31 mouse cellular contexts compared by ENCODE assay signal in genomic region chr2:4950986-4951385, GRCm38 (mm10). TPM values are rescaled to one million over a fixed set of nuclear protein-coding genes. Genes with fewer than 3 reads are reported as not detected.
"Had no signal": no experiment of that assay in that cellular context is flagged by ENCODE, and none has a peak within 500 bp of the region (broad histone marks: within the 10 kb centered on the region; RNA-seq: fewer than 3 reads in every experiment).

No protein-coding gene starts in this region.

- H3K36me3 ChIP-seq: hindbrain, embryonic 10.5 days; hindbrain, embryonic 12.5 days; intestine, embryonic 15.5 days; limb, embryonic 13.5 days; limb, embryonic 15.5 days; liver, embryonic 12.5 days had no signal

- H3K9me3 ChIP-seq: hindbrain, embryonic 10.5 days; intestine, embryonic 15.5 days; limb, embryonic 15.5 days; liver, embryonic 12.5 days had no signal

- H3K27me3 ChIP-seq: hindbrain, embryonic 12.5 days; intestine, embryonic 15.5 days; limb, embryonic 13.5 days; limb, embryonic 15.5 days; liver, embryonic 12.5 days had no signal

- ATAC-seq: hindbrain, embryonic 16.5 days; inflammation-experienced regulatory T-cells, adult 6 months; intestine, embryonic 15.5 days; intestine, postnatal 0 days; liver, embryonic 12.5 days had no signal

- H3K4me1 ChIP-seq: hindbrain, embryonic 10.5 days; hindbrain, embryonic 12.5 days; intestine, embryonic 15.5 days; limb, embryonic 13.5 days; limb, embryonic 15.5 days; liver, embryonic 12.5 days had no signal

- H3K4me2 ChIP-seq: heart, embryonic 11.5 days; hindbrain, embryonic 12.5 days; hindbrain, embryonic 14.5 days; intestine, embryonic 15.5 days; limb, embryonic 13.5 days; limb, embryonic 15.5 days; liver, embryonic 12.5 days had no signal

- H3K27ac ChIP-seq: heart, adult 2 months; hindbrain, embryonic 10.5 days; hindbrain, embryonic 12.5 days; hindbrain, embryonic 14.5 days; intestine, embryonic 15.5 days; limb, embryonic 13.5 days; limb, embryonic 15.5 days; liver, embryonic 12.5 days; liver, embryonic 14.5 days had no signal

- H3K9ac ChIP-seq: hindbrain, embryonic 12.5 days; hindbrain, embryonic 14.5 days; intestine, embryonic 15.5 days; limb, embryonic 13.5 days; limb, embryonic 15.5 days; liver, embryonic 12.5 days; liver, embryonic 14.5 days had no signal

- DNase-seq: gastrocnemius, postnatal 14 days; heart, adult 2 months; heart, postnatal 10 days; heart, postnatal 4 days; kidney, adult 18-20 months; kidney, adult 8-10 months; kidney, postnatal 10 days; kidney, postnatal 25 days; kidney, postnatal 4 days; layer of hippocampus, adult 9-11 months; layer of hippocampus, postnatal 36 days; left cerebral cortex, postnatal 4 days had no signal

- H3K4me3 ChIP-seq: heart, adult 2 months; hindbrain, embryonic 10.5 days; hindbrain, embryonic 12.5 days; intestine, embryonic 15.5 days; limb, embryonic 13.5 days; limb, embryonic 15.5 days; liver, embryonic 12.5 days had no signal

RNA-seq across cellular contexts. Expression of gene Ucma, which starts 24.9 kb away (rescaled TPM):
- total RNA-seq: granulocyte monocyte progenitor cell, adult 5-6 weeks; heart, adult 2 months; heart, postnatal 4 days; liver, adult 2 months had no signal
- polyA plus RNA-seq: heart, embryonic 11.5 days; heart, embryonic 14.5 days; hindbrain, embryonic 10.5 days; inflammation-experienced regulatory T-cells, adult 6 months; intestine, embryonic 15.5 days; intestine, postnatal 0 days; kidney, embryonic 14.5 days; kidney, embryonic 16.5 days; limb, embryonic 11.5 days; liver, adult 2 months; liver, embryonic 12.5 days; liver, embryonic 14.5 days; liver, embryonic 16.5 days had no signal
